Comparison of ENCODE assay signal across 9 mouse cellular contexts in genomic region chr16:4607818-4608531, GRCm38 (mm10). TPM values are rescaled to one million over a fixed set of nuclear protein-coding genes. Genes with fewer than 3 reads are reported as not detected.
DNase-seq lines count a peak whose midpoint lies in the region; ATAC-seq lines count a peak whose summit lies in the region.
"Had no signal": no experiment of that assay in that cellular context is flagged by ENCODE, and none has a peak within 500 bp of the region (broad histone marks: within the 10 kb centered on the region; RNA-seq: fewer than 3 reads in every experiment).

No protein-coding gene starts in this region.

- H3K27ac ChIP-seq in hindbrain, embryonic 15.5 days (replicated peaks), result peak overlapping the region; percentile 39; the same call in 1 of the 2 replicates

- ATAC-seq in hindbrain, embryonic 15.5 days (ENCODE audit: low FRiP score, low read depth), result peak; percentile 49; the same call in 1 of the 2 replicates
- peak; percentile 91 for ATAC-seq in megakaryocyte, adult 5-6 weeks (ENCODE audit: poor library complexity, severe bottlenecking)

- 54% methylated on average over 9 of the region's 9 CpGs for WGBS in hindbrain, embryonic 15.5 days

- no peaks in the 10 kb centered on the region for H3K27me3 ChIP-seq in hindbrain, embryonic 15.5 days

- peaks cover 19% of the 10 kb centered on the region for H3K36me3 ChIP-seq in hindbrain, embryonic 15.5 days

- H3K9me3 ChIP-seq in hindbrain, embryonic 15.5 days, result no peaks in the 10 kb centered on the region
- H3K9me3 ChIP-seq: megakaryocyte, embryonic 14.5 days had no signal

- peaks cover 39% of the 10 kb centered on the region for H3K4me1 ChIP-seq in hindbrain, embryonic 15.5 days (replicated peaks)

- H3K9ac ChIP-seq in hindbrain, embryonic 15.5 days, result no peak overlapping the region

- H3K4me2 ChIP-seq in hindbrain, embryonic 15.5 days, result no peak overlapping the region

- no peak overlapping the region for H3K4me3 ChIP-seq in hindbrain, embryonic 15.5 days
- H3K4me3 ChIP-seq: megakaryocyte, embryonic 14.5 days had no signal

- DNase-seq in Muller cell, postnatal 12 days (ENCODE audit: inconsistent ontology term), result peak; percentile 77
- DNase-seq in cerebellum, adult 8-10 months, result peak; percentile 86
- peak; percentile 66 to 88 for DNase-seq in frontal cortex, adult 2 months (ENCODE audit: extremely low spot score in 1 of 2, low spot score in 1 of 2)
- DNase-seq in layer of hippocampus, postnatal 36 days, result peak; percentile 68 to 74
- peak; percentile 80 for DNase-seq in right cerebral cortex, adult 18-20 months
- DNase-seq in urinary bladder, postnatal 14 days (ENCODE audit: low spot score), result peak; percentile 85

RNA-seq across cellular contexts. Expression of gene Glis2, which starts 13.5 kb away (rescaled TPM):
- polyA plus RNA-seq in frontal cortex, adult 2 months (2012; rRNA removed), result 17.9 and 19.1 TPM in 2 replicates
- polyA plus RNA-seq in hindbrain, embryonic 15.5 days (2015; fragmentation: Nextera tagmentation; extraction: Ambion mirVana), result 17.0 and 19.7 TPM in 2 replicates
- 10 to 100 TPM; 13.1 to 14.6 TPM for total RNA-seq in layer of hippocampus, postnatal 36 days (2021)
- 0.80 TPM in 2 replicates for total RNA-seq in megakaryocyte, adult 5-6 weeks (2015)
- 0.28 and 0.51 TPM in 2 replicates for total RNA-seq in megakaryocyte, adult 5-6 weeks (2017)

RNA-seq across cellular contexts. Expression of gene Pam16, which starts 16.8 kb away (rescaled TPM):
- 95.5 and 119 TPM in 2 replicates for polyA plus RNA-seq in frontal cortex, adult 2 months (2012; rRNA removed)
- polyA plus RNA-seq in hindbrain, embryonic 15.5 days (2015; fragmentation: Nextera tagmentation; extraction: Ambion mirVana), result 161 and 170 TPM in 2 replicates
- total RNA-seq in layer of hippocampus, postnatal 36 days (2021), result 10 to 100 TPM; 84.4 to 90.4 TPM
- total RNA-seq in megakaryocyte, adult 5-6 weeks (2015), result 30.8 and 42.8 TPM in 2 replicates
- 18.1 and 24.3 TPM in 2 replicates for total RNA-seq in megakaryocyte, adult 5-6 weeks (2017)

RNA-seq across cellular contexts. Expression of gene Vasn, which starts 31.8 kb away (rescaled TPM):
- 5.9 and 6.9 TPM in 2 replicates for polyA plus RNA-seq in frontal cortex, adult 2 months (2012; rRNA removed)
- 5.9 and 6.4 TPM in 2 replicates for polyA plus RNA-seq in hindbrain, embryonic 15.5 days (2015; fragmentation: Nextera tagmentation; extraction: Ambion mirVana)
- 1 to 10 TPM; 4.4 to 5.7 TPM for total RNA-seq in layer of hippocampus, postnatal 36 days (2021)
- not detected in 2 replicates for total RNA-seq in megakaryocyte, adult 5-6 weeks (2015)
- 0.12 TPM in 1 of 2 replicates, not detected in the other for total RNA-seq in megakaryocyte, adult 5-6 weeks (2017)

RNA-seq across cellular contexts. Expression of gene Dnaja3, which starts 31.8 kb away (rescaled TPM):
- polyA plus RNA-seq in frontal cortex, adult 2 months (2012; rRNA removed), result 51.2 and 51.9 TPM in 2 replicates
- polyA plus RNA-seq in hindbrain, embryonic 15.5 days (2015; fragmentation: Nextera tagmentation; extraction: Ambion mirVana), result 63.7 and 63.9 TPM in 2 replicates
- 10 to 100 TPM; 61.7 to 65.6 TPM for total RNA-seq in layer of hippocampus, postnatal 36 days (2021)
- total RNA-seq in megakaryocyte, adult 5-6 weeks (2015), result 10.1 and 11.9 TPM in 2 replicates
- 26.1 and 27.8 TPM in 2 replicates for total RNA-seq in megakaryocyte, adult 5-6 weeks (2017)

RNA-seq across cellular contexts. Expression of gene Tfap4, which starts 48.3 kb away (rescaled TPM):
- polyA plus RNA-seq in frontal cortex, adult 2 months (2012; rRNA removed), result 6.9 and 7.2 TPM in 2 replicates
- polyA plus RNA-seq in hindbrain, embryonic 15.5 days (2015; fragmentation: Nextera tagmentation; extraction: Ambion mirVana), result 7.2 and 8.2 TPM in 2 replicates
- total RNA-seq in layer of hippocampus, postnatal 36 days (2021), result 1 to 10 TPM; 4.3 to 4.7 TPM
- 10.1 and 11.1 TPM in 2 replicates for total RNA-seq in megakaryocyte, adult 5-6 weeks (2015)
- total RNA-seq in megakaryocyte, adult 5-6 weeks (2017), result 12.6 and 12.8 TPM in 2 replicates

Comparison
In these comparisons a context has a peak if more than half of its experiments do, and no peak if none do; other contexts are left out.
1. RNA of gene Glis2, which starts 13.5 kb away (total RNA-seq): 13.1 to 14.6 TPM in layer of hippocampus, postnatal 36 days; 0.28 to 0.80 TPM in megakaryocyte, adult 5-6 weeks; every median in the first group is over 4 times any median in the second.
2. RNA of gene Vasn, which starts 31.8 kb away (total RNA-seq): 4.4 to 5.7 TPM in layer of hippocampus, postnatal 36 days; 0.12 TPM in megakaryocyte, adult 5-6 weeks; every median in the first group is over 4 times any median in the second.
3. Peak in every context shown above with its lines, with median percentiles within 50 percentile points of each other: DNase-seq.